In genomic region chr5:137830238-137830637, GRCm38 (mm10) we compare ENCODE assay signal across 13 mouse cellular contexts. TPM values are rescaled to one million over a fixed set of nuclear protein-coding genes. Genes with fewer than 3 reads are reported as not detected.
DNase-seq lines count a peak whose midpoint lies in the region; ATAC-seq lines count a peak whose summit lies in the region.
"Had no signal": no experiment of that assay in that cellular context is flagged by ENCODE, and none has a peak within 500 bp of the region (broad histone marks: within the 10 kb centered on the region; RNA-seq: fewer than 3 reads in every experiment).

No protein-coding gene starts in this region.

- no peaks in the 10 kb centered on the region for H3K9me3 ChIP-seq in kidney, embryonic 15.5 days (replicated peaks)
- no peaks in the 10 kb centered on the region for H3K9me3 ChIP-seq in liver, embryonic 15.5 days (replicated peaks)

- H3K9ac ChIP-seq in kidney, embryonic 15.5 days, result no peak overlapping the region
- no peak overlapping the region for H3K9ac ChIP-seq in liver, embryonic 15.5 days

- H3K27ac ChIP-seq in kidney, embryonic 15.5 days, result 0 out of 2 replicates have a peak overlapping the region, but pooled peaks have one; percentile 20
- peak overlapping the region; percentile 38; the same call in 1 of the 2 replicates for H3K27ac ChIP-seq in liver, embryonic 15.5 days (replicated peaks)

- H3K36me3 ChIP-seq in kidney, embryonic 15.5 days, result no peaks in the 10 kb centered on the region
- no peaks in the 10 kb centered on the region for H3K36me3 ChIP-seq in liver, embryonic 15.5 days (replicated peaks)

- no peak overlapping the region for H3K4me3 ChIP-seq in kidney, embryonic 15.5 days (replicated peaks)
- H3K4me3 ChIP-seq in liver, embryonic 15.5 days (replicated peaks), result no peak overlapping the region

- no peaks in the 10 kb centered on the region for H3K27me3 ChIP-seq in kidney, embryonic 15.5 days
- no peaks in the 10 kb centered on the region for H3K27me3 ChIP-seq in liver, embryonic 15.5 days
- H3K27me3 ChIP-seq: CH12.LX had no signal

- 72% methylated on average over 7 of the region's 7 CpGs for WGBS in kidney, embryonic 15.5 days
- WGBS in liver, embryonic 15.5 days (ENCODE audit: insufficient replicate concordance), result 44% methylated on average over 7 of the region's 7 CpGs

- no peak overlapping the region for H3K4me2 ChIP-seq in kidney, embryonic 15.5 days
- H3K4me2 ChIP-seq in liver, embryonic 15.5 days, result 0 out of 2 replicates have a peak overlapping the region, but pooled peaks have one; percentile 1

- H3K4me1 ChIP-seq in kidney, embryonic 15.5 days, result no peaks in the 10 kb centered on the region
- H3K4me1 ChIP-seq in liver, embryonic 15.5 days (replicated peaks), result peaks cover 8% of the 10 kb centered on the region; the same call in 1 of the 2 replicates

- DNase-seq in kidney, adult 8-10 months, result no peak
- DNase-seq in right cerebral cortex, postnatal 10 days (ENCODE audit: low spot score in 2 of 2), result peak; percentile 28 to 32
- DNase-seq in right cerebral cortex, adult 2 months (ENCODE audit: low spot score in 2 of 2), result no peak
- DNase-seq in thymus, postnatal 0 days (ENCODE audit: low spot score), result no peak
- DNase-seq in right cerebral cortex, adult 18-20 months, result no peak
- DNase-seq: cerebellum, postnatal 14 days; thymus, postnatal 14 days had no signal

- ATAC-seq in kidney, embryonic 15.5 days (replicated peaks; ENCODE audit: low FRiP score), result no peak
- no peak for ATAC-seq in liver, embryonic 15.5 days (ENCODE audit: insufficient read depth)
- ATAC-seq: forebrain, embryonic 14.5 days had no signal

RNA-seq across cellular contexts. Expression of gene Pilra, which starts 5.8 kb away (rescaled TPM):
- 1.3 and 2.4 TPM in 2 replicates for polyA plus RNA-seq in kidney, embryonic 15.5 days (2015; fragmentation: Nextera tagmentation; extraction: Ambion mirVana)
- polyA plus RNA-seq in liver, embryonic 15.5 days (2015; fragmentation: Nextera tagmentation; extraction: Ambion mirVana), result 4.0 and 4.7 TPM in 2 replicates
- polyA plus RNA-seq in thymus, postnatal 0 days (2015; fragmentation: Nextera tagmentation; extraction: Ambion mirVana), result 1.4 and 1.8 TPM in 2 replicates
- polyA plus RNA-seq: neural tube, embryonic 14.5 days had no signal

RNA-seq across cellular contexts. Expression of gene Pilrb1, which starts 27.7 kb away (rescaled TPM):
- polyA plus RNA-seq in kidney, embryonic 15.5 days (2015; fragmentation: Nextera tagmentation; extraction: Ambion mirVana), result 0.33 and 0.66 TPM in 2 replicates
- 4.9 and 5.7 TPM in 2 replicates for polyA plus RNA-seq in liver, embryonic 15.5 days (2015; fragmentation: Nextera tagmentation; extraction: Ambion mirVana)
- polyA plus RNA-seq in thymus, postnatal 0 days (2015; fragmentation: Nextera tagmentation; extraction: Ambion mirVana), result 2.0 and 2.8 TPM in 2 replicates
- polyA plus RNA-seq: forebrain, embryonic 14.5 days; midbrain, postnatal 0 days; neural tube, embryonic 14.5 days had no signal

RNA-seq across cellular contexts. Expression of gene Pilrb2, which starts 41.4 kb away (rescaled TPM):
- polyA plus RNA-seq in kidney, embryonic 15.5 days (2015; fragmentation: Nextera tagmentation; extraction: Ambion mirVana), result 0.54 and 1.1 TPM in 2 replicates
- 5.2 and 6.4 TPM in 2 replicates for polyA plus RNA-seq in liver, embryonic 15.5 days (2015; fragmentation: Nextera tagmentation; extraction: Ambion mirVana)
- 1.6 and 1.8 TPM in 2 replicates for polyA plus RNA-seq in thymus, postnatal 0 days (2015; fragmentation: Nextera tagmentation; extraction: Ambion mirVana)
- polyA plus RNA-seq: forebrain, embryonic 14.5 days; neural tube, embryonic 14.5 days had no signal

RNA-seq across cellular contexts. Expression of gene Zcwpw1, which starts 42.6 kb away (rescaled TPM):
- polyA plus RNA-seq in kidney, embryonic 15.5 days (2015; fragmentation: Nextera tagmentation; extraction: Ambion mirVana), result 26.6 and 31.8 TPM in 2 replicates
- polyA plus RNA-seq in liver, embryonic 15.5 days (2015; fragmentation: Nextera tagmentation; extraction: Ambion mirVana), result 3.2 and 3.3 TPM in 2 replicates
- polyA plus RNA-seq in thymus, postnatal 0 days (2015; fragmentation: Nextera tagmentation; extraction: Ambion mirVana), result 17.7 and 18.6 TPM in 2 replicates

RNA-seq across cellular contexts. Expression of gene Mepce, which starts 42.8 kb away (rescaled TPM):
- 9.2 and 10.4 TPM in 2 replicates for polyA plus RNA-seq in kidney, embryonic 15.5 days (2015; fragmentation: Nextera tagmentation; extraction: Ambion mirVana)
- polyA plus RNA-seq in liver, embryonic 15.5 days (2015; fragmentation: Nextera tagmentation; extraction: Ambion mirVana), result 4.0 and 5.0 TPM in 2 replicates
- 13.1 and 17.2 TPM in 2 replicates for polyA plus RNA-seq in thymus, postnatal 0 days (2015; fragmentation: Nextera tagmentation; extraction: Ambion mirVana)

Comparison
In these comparisons a context has a peak if more than half of its experiments do, and no peak if none do; other contexts are left out.
1. DNase-seq: peak in right cerebral cortex, postnatal 10 days (2 of 2); none in kidney, adult 8-10 months (0 of 2), right cerebral cortex, adult 2 months (0 of 2), thymus, postnatal 0 days (single experiment) and right cerebral cortex, adult 18-20 months (single experiment).